Mouse (Mus musculus): ENCODE measurements around the gene Pcsk1.

The Pcsk1 gene

DNA sequence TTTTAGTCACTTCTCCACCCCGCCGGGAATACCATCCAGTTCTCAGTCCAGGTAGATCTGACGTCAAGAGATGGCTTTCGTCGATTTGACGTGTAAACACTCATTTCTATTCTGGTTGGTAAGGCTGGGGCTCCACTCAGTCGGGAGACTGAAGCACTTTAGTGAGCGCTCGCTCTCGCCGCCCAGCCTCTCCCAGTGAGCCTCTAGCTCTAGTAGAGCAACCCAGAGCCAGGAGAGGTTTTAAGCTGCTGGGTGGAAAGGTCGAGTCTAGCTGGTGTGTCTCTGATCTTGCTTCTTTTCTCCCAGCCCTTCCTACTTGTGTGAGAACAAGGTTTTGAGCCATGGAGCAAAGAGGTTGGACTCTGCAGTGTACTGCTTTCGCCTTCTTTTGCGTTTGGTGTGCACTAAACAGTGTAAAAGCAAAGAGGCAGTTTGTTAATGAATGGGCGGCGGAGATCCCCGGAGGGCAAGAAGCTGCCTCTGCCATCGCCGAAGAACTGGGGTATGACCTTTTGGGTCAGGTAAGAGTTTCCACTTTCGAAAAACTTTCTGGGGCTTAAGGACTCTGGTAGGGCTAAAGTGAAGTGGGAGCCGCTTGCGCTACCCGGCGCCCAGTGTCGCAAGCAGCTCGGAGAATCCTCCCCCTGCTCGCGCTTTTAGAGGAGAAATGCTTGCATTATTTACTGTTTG lies at the start of gene Pcsk1:
Gene Pcsk1, plus strand, starts transcription at position 106 of the 690 bp plus-strand sequence.
- DNase-seq (ENCODE audit: low spot score in 2 of 2) = peak in 1 of 2 experiments; percentile 48

DNA sequence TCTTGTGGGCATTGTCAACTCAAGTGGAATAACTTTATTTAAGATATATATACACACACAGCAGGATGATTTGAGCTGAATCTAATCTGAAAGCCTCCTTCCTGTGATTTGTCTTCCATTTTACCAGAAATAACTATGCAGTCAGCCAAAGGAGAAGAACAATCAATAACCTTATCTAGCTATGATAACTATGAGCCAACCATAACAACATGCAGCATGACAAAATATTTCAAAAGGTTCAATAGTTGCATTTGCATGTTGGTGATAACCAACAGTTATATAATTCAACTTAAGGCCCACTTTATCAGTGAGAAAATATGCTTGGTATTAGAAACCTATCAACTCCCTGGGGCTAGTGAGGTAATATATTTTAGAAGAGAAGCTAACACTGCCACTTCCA lies 30.8 kb upstream of the Pcsk1 start:
- DNase-seq (ENCODE audit: low spot score in 2 of 2) = no peak

DNA sequence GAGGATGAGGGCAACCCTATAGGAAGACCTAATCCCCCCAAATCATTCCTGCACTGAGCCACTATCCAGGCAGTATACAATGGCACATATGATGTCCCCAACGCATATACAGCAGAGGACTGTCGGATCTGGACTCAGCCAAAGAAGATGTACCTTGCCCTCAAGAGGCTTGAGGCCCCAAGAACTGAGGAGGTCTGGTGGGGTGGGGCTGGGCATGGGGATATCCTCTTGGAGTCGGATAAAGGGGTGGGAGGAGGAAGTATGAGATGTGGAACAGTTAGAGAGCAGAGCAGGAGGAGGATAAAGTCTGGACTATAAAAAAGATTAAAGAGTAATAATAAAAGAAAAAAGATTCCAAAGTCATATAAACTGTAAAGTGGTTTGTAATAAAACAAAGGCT lies 25.7 kb upstream of the Pcsk1 start:
- no peak for DNase-seq (ENCODE audit: low spot score in 2 of 2)

DNA sequence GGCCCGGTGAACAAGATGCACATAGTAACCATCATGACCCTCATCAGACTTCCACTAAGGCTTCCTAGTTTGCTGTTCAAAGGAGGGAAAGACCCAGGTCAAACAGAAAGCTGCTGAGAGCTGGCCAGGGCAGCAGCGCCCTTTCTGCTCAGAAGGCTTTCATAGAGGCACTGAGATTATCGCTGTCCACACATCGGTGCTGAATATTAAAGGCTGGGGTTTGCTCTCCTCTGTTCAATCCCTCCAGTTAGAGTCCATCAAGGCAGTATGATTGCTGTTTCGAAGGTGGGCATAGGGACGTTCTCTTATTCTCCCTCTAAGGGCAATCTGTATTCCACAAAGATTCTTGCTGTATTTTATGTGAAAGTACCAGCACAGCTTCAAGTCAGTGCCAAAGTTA lies 1.0 kb upstream of the Pcsk1 start:
- no peak for DNase-seq (ENCODE audit: low spot score in 2 of 2)

DNA sequence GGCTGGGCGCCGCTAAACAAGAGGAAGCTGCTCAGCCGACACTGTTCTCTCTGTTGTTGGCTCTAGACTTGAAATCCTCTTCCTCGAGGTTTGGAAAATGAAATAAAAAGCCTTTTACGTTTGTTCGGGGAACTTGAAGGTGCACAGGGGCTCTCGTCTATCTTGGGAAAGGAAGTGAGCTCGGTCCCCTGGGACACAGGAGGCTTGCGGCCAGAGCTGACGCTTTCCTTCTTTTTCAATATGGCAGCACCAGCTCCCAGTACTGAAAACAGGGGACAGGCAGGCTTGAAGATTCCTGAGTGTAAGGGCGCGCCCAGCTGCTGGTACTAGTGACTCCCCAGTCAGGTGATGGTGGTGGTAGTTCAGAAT lies 769 bp downstream of the Pcsk1 start:
- DNase-seq (ENCODE audit: low spot score in 2 of 2) = no peak

DNA sequence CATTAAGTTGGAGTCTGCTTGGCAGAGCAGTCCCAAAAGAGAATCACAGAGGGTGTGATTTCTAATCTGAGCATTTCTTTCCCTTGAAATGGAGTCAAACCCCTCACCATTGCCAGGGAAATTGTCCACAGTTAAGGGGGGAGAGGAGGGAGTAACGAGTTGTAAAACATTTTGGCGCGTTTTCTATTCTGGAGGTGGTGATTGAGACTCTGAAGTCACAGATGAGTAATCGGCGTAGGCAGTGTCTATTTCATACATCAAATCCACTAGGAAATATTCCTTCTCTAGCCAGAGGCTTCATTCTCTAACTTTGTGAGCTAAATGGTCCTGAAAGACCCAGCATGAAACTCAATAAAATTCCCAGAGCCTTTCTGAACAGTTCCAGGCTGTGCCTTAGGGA lies 1.4 kb downstream of the Pcsk1 start:
- peak in 1 of 2 experiments; percentile 22 for DNase-seq (ENCODE audit: low spot score in 2 of 2)

DNA sequence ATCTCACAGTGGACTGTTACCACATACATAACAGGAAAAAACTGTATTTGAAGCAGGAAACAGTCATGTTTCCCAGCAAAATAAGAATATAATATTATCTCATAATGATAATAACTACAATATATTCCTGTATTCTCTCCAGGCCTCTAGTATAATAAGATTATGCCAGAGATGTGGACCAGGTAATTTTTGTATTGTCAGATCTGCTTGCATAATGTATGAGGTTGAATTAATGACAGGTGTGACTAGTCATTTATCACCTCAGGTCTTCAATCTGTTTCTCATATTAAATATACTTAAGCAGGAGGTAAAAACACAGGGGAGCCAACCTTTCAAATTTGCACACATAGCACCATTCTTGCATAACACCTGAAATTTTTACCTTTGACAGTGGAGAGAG lies 5.9 kb downstream of the Pcsk1 start:
- DNase-seq (ENCODE audit: low spot score in 2 of 2) = no peak

DNA sequence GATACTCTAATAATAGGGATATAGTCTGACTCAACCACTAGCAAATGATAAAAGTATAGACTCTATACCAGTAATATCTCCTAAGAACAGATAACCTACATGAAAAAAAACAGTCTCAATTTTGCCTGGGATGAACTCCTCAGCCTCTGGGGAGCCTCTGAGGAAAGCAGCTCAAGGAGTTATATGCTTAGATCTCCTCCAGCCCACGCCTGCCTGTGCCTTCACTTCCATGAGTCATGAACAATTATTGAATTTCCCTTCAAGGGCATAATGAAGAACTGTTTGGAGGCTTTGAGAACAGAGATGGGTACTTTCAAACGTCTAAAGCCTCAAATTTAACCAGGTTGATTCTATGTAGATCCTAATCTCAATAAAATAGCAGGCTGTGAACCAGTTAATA lies 23.5 kb downstream of the Pcsk1 start:
- peak; percentile 53 to 61 for DNase-seq (ENCODE audit: low spot score in 2 of 2)

DNA sequence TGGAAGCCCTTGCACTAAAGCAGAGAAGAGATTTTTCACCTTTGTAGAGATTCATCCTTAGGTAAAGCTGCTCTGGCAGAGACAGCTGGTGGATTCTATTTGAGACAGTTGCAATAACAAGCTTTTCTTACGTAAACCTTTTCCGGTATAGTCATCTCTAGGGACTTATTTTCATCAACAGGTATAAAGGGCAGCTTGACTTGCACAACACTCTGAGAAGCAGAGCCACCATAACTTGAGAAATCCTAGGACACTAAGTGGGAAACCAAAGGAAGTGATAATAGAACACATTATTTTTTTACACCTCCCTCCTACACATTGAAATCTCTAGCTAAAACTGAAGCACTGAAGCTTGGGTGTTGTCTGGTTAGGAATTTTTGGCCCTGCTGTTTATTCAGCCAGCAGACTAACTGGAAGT lies 24.4 kb downstream of the Pcsk1 start:
- peak; percentile 52 to 53 for DNase-seq (ENCODE audit: low spot score in 2 of 2)

DNA sequence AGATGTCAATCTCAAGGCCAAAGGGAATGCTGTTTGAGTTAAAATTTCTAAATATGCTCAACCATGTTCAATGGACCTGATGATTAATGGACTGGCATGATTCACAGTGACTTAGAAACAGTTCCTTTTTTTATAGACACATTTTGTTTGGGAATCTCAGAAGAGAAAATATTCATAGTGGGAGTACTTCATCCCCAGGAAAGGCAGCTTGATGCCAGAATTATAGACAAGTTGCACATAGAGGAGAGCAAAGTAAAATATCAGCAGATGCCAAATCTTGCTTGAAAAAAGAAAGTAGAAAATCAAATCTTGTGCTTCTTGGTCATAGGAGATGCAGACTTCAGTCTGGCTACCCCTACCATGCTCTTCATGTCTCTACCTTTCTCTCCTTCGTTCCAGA lies 25.2 kb downstream of the Pcsk1 start:
- peak in 1 of 2 experiments; percentile 39 for DNase-seq (ENCODE audit: low spot score in 2 of 2)

DNA sequence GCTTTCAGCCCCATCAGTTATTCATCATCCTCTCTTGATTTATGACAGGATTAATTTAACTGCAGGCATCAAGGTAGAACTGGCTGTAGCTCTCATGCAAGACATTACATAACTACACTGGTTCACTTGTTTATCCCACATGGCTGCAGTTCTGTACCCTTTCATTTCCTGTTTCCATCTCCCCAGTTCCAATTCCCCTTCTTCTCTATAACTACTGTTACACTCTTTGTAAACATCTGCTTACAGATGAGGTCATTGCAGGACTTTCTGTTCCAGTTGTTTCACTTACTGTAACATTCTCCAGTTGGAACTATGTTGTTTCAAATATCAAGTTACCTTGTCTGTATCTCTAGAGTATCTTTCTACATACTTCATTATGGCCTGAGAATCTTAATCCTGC lies 46.2 kb downstream of the Pcsk1 start:
- DNase-seq (ENCODE audit: low spot score in 2 of 2) = no peak

DNA sequence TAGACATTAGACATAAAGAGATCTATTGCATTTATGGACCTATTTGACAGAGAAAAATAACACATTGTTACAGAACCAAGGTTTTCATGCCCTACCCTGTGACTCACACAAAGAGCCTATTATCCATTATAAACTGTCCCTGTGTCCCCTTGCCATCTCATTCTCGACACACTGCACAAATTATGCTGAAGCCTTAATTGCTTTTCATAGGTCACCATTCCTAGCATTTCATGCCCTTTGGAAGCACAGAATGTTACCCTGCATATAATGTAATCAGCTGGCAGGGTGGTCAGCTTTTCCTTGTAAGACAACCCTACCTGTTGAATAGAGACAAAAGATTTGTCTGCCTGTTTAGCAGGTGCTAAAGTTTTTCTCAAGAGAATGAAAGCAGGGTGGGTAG lies 71.0 kb downstream of the Pcsk1 start:
- no peak for DNase-seq (ENCODE audit: low spot score in 2 of 2)

DNA sequence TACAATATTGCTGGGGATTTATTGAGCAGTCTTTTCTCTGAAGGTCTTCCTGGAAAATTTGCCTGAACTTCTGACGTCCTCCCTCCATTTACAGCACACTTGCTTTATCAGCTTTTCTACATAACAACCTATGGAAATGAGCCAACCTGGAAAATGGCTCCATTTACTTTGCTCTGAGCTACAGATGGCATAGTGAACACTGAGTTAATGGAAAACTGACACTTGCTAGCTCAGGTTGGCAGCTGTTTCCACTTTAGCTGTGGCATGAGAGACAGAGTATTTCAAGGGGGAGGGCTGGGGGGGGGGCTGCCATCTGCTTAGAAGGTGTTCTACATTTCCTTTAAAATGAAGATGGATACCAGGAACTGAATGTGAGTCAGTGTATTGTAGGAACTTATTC lies 73.8 kb downstream of the Pcsk1 start:
- DNase-seq (ENCODE audit: low spot score in 2 of 2) = no peak

All from left cerebral cortex, adult 9 months (tissue).